Mouse (Mus musculus): ENCODE data around the gene Smurf2.

Smurf2 gene

GRCm38 (mm10) chr11:106777395-106777794, 143.1 kb downstream of the Smurf2 start:
- DNase-seq (ENCODE audit: low spot score), result no peak

DNA sequence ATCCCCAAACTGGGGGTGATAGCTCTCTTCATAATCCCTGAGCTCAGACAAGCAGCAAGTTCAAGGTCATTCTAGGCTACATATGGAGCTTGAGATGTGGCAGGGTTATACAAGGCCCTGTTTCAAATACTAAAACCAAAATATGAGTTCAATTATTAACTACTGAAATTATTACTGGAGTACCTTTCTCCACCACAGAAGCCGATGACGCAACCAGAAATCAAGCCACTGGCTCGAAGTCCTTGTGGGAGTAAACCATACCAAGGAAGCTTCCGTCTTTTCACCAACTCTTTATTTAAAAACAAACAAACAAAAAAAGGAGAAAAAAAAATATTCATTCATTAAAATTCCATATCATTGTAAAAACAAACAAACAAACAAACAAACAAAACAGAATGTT, 143.6 kb downstream of the Smurf2 start:
- no peak for DNase-seq (ENCODE audit: low spot score)

DNA sequence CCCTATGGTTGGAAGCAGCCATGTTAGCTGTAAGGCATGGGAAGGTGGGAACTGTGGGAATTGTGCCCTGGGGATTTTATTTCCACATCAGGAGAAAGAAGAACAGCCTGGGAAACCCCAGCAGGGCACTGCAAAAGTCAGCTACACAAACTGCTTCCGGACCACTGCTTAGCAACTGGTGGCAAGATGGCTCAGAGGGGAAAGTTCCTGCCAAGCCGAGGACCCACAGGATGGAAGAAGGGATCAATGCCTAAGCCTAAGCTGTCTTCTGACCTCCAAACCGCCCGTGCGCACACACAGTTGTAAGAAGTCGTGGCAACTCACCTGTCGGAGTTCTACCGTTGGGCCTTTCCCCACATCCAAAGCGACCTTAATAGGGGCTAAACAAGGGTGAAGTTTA, 147.5 kb downstream of the Smurf2 start:
- DNase-seq (ENCODE audit: low spot score), result no peak

GRCm38 (mm10) chr11:106770195-106770974, 150.1 kb downstream of the Smurf2 start:
- no peak for DNase-seq (ENCODE audit: low spot score)
